In the genomic region with DNA sequence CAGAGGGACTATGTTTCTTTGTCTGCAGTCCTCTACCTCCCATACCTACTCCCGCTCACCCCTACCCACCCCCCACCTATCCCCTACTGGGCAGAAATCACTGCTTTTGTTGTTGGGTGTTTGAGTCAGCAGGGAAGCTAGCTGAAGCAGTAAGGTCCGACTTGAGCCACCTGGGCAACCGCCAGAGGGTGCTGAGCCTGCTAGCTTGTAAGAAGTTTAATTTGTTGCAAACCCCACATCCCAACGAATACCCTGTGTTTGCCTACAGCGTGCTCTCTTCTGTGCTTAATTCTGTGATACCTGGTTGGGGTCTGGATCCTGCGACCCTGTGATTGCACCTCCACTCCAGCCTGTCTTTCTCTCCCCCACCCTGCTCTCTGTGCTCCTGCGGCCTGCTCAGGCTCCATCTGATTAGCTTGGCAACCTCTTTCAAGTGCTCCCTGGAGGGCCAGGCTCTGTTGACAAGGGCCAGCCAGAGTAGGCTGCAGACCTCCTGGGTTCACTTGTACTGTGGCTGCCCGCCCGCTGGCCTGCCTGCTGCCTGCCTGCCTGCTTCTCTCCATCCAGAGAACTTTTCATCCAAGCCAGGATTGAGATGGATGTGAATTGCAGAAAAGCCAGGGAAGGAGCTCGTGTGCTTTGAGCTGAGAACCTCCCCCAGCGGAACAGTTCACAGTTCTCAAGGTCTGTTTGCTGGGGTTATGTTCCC, we compare ENCODE assay signal across 8 mouse cellular contexts.
DNase-seq lines count a peak whose midpoint lies in the region; ATAC-seq and TF ChIP-seq lines count a peak whose summit lies in the region.

No protein-coding gene starts in this region.

- H3K9ac ChIP-seq in heart, adult 2 months (ENCODE audit: low read depth, low read length) = no peak overlapping the region

- no peak for TF ChIP-seq POLR2A in heart, adult 2 months (IDR thresholded peaks at IDR 0.05; ENCODE audit: insufficient read depth, low read depth, low read length)
- no peak for TF ChIP-seq POLR2A in lung, adult 2 months (IDR thresholded peaks at IDR 0.05; ENCODE audit: borderline replicate concordance, extremely low read depth, low read depth, low read length)
- TF ChIP-seq POLR2A in testis, adult 2 months (IDR thresholded peaks at IDR 0.05; ENCODE audit: control insufficient read depth, low read depth, low read length) = no peak

- no peaks in the 10 kb centered on the region for H3K36me3 ChIP-seq in heart, adult 2 months (ENCODE audit: control insufficient read depth, insufficient read depth, low read length)
- no peaks in the 10 kb centered on the region for H3K36me3 ChIP-seq in hindbrain, embryonic 10.5 days
- H3K36me3 ChIP-seq in testis, adult 2 months (ENCODE audit: control insufficient read depth, insufficient read depth, low read length) = no peaks in the 10 kb centered on the region

- no peak for DNase-seq in heart, adult 2 months
- DNase-seq in heart, adult 9 months (ENCODE audit: low spot score in 2 of 2) = no peak
- peak; percentile 68 for DNase-seq in cerebellum, adult 9-10 months
- no peak for DNase-seq in hindbrain, embryonic 10.5 days (ENCODE audit: low spot score)
- DNase-seq in lung, adult 2 months = peak; percentile 46
- DNase-seq in MN1 (ENCODE audit: low spot score) = no peak

- no peak for TF ChIP-seq EP300 in heart, adult 2 months (IDR thresholded peaks at IDR 0.05; ENCODE audit: insufficient read depth, low read depth, low read length)

- intact Hi-C loops in heart, adult 2 months (cut with DNase I) = no loop called here

- H3K9me3 ChIP-seq in hindbrain, embryonic 10.5 days = no peaks in the 10 kb centered on the region

- peak; percentile 28 for TF ChIP-seq CTCF in heart, adult 2 months (IDR thresholded peaks at IDR 0.05)
- peak; percentile 16; the same call in 1 of the 2 replicates for TF ChIP-seq CTCF in lung, adult 2 months (IDR thresholded peaks at IDR 0.05; ENCODE audit: insufficient read depth, low read length)
- peak; percentile 13; the same call in 1 of the 2 replicates for TF ChIP-seq CTCF in testis, adult 2 months (IDR thresholded peaks at IDR 0.05; ENCODE audit: control insufficient read depth, insufficient read depth, insufficient replicate concordance, low read depth, low read length)

- no peak overlapping the region for H3K4me3 ChIP-seq in heart, adult 2 months
- H3K4me3 ChIP-seq in hindbrain, embryonic 10.5 days = no peak overlapping the region
- no peak overlapping the region for H3K4me3 ChIP-seq in lung, adult 2 months (replicated peaks; ENCODE audit: extremely low read depth, low read depth, low read length)
- no peak overlapping the region for H3K4me3 ChIP-seq in testis, adult 2 months (ENCODE audit: control insufficient read depth, low read depth, low read length)

- H3K27ac ChIP-seq in heart, adult 2 months = no peak overlapping the region
- peak overlapping the region; percentile 54 for H3K27ac ChIP-seq in hindbrain, embryonic 10.5 days
- H3K27ac ChIP-seq in testis, adult 2 months (ENCODE audit: control insufficient read depth, insufficient read depth, low read depth, low read length) = no peak overlapping the region; the same call in 1 of the 2 replicates

- peaks cover 2% of the 10 kb centered on the region; the same call in 1 of the 2 replicates for H3K4me1 ChIP-seq in heart, adult 2 months (ENCODE audit: control insufficient read depth, insufficient read depth, low read length)
- H3K4me1 ChIP-seq in hindbrain, embryonic 10.5 days (replicated peaks) = peaks cover 31% of the 10 kb centered on the region
- H3K4me1 ChIP-seq in lung, adult 2 months (ENCODE audit: control insufficient read depth, insufficient read depth, low read length) = 0 out of 2 replicates have a peak, but pooled peaks cover 2% of the 10 kb centered on the region
- peaks cover 3% of the 10 kb centered on the region for H3K4me1 ChIP-seq in testis, adult 2 months (ENCODE audit: control insufficient read depth, insufficient read depth, low read length)

- H3K27me3 ChIP-seq in heart, adult 2 months (ENCODE audit: control insufficient read depth, insufficient read depth, low read length) = no peaks in the 10 kb centered on the region
- H3K27me3 ChIP-seq in hindbrain, embryonic 10.5 days (ENCODE audit: insufficient read depth, poor library complexity, severe bottlenecking) = peaks cover 50% of the 10 kb centered on the region
- H3K27me3 ChIP-seq in testis, adult 2 months (ENCODE audit: control insufficient read depth, insufficient read depth, low read length) = no peaks in the 10 kb centered on the region

- ATAC-seq in megakaryocyte progenitor cell, adult 5-6 weeks (replicated peaks; ENCODE audit: poor library complexity) = no peak

- H3K79me2 ChIP-seq in heart, adult 2 months (replicated peaks; ENCODE audit: control insufficient read depth, insufficient read depth, low read length) = no peaks in the 10 kb centered on the region

- 47% methylated on average over 11 of the region's 11 CpGs for WGBS in heart, adult 2 months
- WGBS in hindbrain, embryonic 10.5 days = 13% methylated on average over 11 of the region's 11 CpGs
- WGBS in lung, adult 2 months = 46% methylated on average over 11 of the region's 11 CpGs

Comparison
In these comparisons a context has a peak if more than half of its experiments do, and no peak if none do; other contexts are left out.
1. DNase-seq: peak in cerebellum, adult 9-10 months (single experiment) and lung, adult 2 months (single experiment); none in heart, adult 2 months (0 of 2), heart, adult 9 months (0 of 2), hindbrain, embryonic 10.5 days (single experiment) and MN1 (single experiment).
2. Peak in every context shown above with its lines, with median percentiles within 50 percentile points of each other: CTCF ChIP-seq.